Mouse (Mus musculus): ENCODE data around the gene Snx14.
"Not testable (repeated sequence)": the region's sequence is repeated elsewhere in the genome, so short reads cannot be mapped to it uniquely, and the experiment has no call there.

Gene Snx14

DNA sequence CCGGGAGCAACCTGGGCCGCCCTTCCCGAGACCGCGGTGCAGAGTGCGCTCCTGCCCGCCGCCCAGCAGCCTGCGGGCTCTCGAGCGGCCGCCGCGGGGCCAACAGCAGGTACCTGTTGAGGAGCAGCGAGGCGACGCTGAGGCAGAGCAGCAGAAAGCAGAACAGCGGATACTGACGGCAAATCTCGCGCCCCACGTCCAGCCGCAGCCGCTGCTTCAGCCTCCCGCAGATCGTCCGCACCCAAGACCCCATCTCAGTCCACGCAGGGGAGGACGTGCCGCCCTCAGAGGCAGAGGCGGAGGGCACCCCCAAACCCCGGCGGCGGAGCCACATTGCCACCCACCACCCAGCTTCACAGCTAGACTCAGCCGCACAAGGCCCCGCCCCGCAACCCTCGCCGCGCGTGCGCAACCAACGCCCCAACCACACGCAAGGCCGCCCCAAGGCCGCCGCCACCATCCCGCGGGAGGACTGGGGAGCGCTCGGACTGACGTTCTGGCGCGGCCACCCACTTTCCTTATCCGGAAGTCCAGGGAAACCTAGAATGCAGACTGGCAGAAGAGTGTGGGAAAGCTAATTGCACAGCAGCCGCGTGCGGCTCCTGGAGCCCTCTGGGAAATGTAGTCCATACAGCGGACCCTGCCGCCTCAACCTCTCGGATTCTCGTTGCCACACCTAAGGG, at the start of gene Snx14:
Snx14 (minus strand) TSS at position 404 of the 683 bp plus-strand sequence.
- peak; percentile 92 to 93 for DNase-seq (ENCODE audit: low spot score in 2 of 2)

DNA sequence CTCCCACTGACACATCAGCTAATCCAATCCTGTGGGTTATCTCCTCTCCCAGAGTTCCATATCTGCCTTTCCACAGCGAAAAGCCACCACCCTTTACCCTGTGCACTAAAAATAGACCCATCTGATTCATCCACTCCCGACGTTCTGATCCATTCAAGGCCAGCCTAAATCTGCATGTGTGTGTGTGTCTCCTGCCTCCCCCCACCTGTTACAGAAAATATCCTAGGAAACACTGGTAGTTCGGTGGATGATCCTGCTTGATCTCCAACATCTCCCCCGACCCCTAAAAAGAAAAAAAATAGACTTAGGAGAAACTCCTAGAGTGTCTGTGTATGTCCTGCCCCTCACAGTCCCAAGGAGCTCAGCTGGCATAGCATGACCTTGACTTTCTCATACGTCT, 45.8 kb upstream of the Snx14 start:
- DNase-seq (ENCODE audit: low spot score in 2 of 2) = no peak

DNA sequence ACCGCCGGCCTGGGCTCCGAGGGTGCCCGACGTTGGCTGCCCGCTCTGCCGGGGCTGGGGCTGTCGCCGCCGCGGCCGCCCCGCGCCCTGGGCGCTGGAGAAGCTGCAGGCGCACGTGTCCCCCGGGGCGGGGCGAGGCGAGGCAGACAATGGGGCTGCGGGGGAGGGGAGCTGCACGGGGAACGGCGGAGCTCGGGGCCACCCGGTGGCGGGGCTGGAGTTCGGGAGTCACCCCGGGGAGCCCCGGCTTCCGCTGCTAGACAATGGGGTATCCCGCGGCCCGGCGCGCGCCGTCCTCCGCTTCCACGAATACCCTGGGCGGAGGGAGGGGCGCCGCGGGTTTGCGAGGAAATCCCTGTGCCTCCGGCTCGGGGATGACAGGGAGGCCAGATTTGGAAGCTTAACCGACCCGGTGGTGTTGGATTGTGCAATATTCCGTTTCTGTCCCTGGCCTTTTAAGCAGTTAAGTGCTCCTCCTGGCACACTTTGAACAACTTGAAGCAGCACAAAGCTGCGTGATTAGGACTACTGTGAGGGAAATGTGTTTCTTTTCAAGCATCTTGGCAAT, 44.2 kb upstream of the Snx14 start:
- DNase-seq (ENCODE audit: low spot score in 2 of 2) = peak; percentile 58 to 88

DNA sequence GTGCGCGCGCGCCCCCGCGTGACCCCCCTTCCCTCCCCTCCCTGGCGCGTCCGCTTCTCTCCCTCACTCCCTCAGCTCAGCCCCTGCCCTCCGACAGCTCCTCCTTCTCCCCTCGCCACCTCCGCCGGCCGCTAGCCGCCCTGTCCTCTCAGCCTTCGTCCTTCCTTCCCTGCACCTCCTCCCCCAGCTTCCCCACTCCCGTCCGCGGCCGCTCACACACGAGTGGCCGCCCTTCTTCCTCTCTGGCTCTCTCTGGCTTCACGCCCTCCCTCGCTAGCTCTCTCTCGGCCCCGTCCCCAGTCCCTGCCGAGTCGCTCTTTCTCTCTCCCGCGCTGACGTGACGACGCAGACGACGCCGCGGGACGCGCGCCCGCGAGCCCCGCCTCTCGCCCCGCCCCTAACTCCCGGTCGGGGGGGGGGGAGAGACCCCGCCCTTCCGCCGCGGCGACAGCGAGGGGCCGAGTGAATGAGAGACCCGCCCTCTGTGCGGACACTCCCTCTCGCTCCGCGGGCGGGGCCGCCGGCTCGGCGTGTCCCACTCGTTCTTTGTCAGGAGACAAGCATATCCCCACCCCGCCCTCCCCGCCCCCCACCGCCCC, 43.6 kb upstream of the Snx14 start, which contains the start of gene Syncrip:
Syncrip (minus strand) TSS at position 345 of the 599 bp plus-strand sequence.
- peak; percentile 87 to 95 for DNase-seq (ENCODE audit: low spot score in 2 of 2)

DNA sequence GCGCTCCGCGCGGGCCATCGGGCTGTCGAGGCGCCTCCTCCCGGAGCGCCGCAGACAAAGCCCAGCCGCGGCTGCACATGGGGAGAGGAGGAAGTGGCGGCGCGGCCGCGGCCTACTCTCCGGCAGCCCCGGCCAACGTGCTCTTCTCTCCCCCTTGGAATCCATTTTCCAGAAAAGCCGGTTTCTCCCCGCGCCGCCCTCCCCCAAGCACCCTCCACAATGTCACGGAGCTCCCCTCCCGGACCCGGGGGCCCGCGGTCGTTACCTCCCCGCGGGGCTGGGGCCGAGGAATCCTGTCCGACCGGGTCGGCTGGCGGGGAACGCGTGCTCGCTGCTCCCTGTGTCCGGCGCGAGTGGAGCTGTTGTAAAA, 43.0 kb upstream of the Snx14 start:
- DNase-seq (ENCODE audit: low spot score in 2 of 2) = peak; percentile 33 to 57

DNA sequence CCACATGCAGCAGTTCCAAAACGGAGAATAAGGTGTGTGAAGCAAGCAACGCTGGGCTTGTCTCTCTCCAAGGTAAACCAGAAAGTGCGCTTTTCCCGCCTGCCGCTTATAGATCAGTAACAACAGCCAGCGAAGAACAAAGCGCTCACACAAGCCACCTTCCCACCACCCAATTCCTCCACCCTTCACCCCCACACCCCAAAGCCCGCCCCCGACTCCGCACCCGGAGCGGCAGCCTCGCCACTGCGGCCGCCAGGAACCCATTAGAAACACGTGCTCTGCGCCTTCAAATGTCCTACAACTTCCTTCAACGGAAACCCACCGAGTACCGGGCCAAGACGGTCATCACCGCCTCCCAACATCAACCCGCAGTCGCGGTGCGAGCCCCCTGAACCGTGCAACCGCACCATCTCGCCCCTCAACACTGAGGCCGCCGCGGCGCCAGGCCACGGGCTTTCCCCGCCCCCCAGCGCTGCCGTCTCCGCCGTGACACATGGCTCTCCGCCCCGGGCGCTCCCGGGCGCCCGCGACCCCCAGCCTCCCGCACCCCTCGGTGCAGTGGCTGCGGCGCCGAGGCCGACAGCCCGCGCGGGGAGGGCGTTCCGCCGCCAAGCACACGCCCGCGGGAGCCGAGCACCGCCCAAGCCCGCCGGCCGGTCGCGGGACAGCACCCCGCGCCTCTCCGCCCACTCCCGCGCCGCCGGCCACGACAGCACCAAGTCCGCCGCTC, 42.5 kb upstream of the Snx14 start:
- peak in 1 of 2 experiments; percentile 43 for DNase-seq (ENCODE audit: low spot score in 2 of 2)

DNA sequence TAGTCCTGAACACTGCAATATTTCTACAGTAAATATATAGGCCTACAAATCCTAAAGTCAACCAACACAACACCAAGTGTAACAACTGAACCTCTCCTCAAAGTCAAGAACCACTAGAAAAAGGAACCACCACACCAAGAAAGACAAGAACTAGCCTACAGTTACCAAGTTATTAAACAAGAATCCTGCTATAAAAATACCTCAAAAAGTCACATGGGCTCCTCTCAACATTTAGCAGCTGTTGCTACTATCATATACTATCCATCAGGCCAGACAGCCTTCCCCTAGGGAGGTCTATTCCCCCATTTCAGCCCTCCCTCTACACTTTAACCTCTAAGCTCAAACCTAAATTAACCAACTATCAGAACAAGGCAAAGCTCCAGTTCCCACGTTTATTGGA, 41.4 kb upstream of the Snx14 start:
- DNase-seq (ENCODE audit: low spot score in 2 of 2) = no peak

DNA sequence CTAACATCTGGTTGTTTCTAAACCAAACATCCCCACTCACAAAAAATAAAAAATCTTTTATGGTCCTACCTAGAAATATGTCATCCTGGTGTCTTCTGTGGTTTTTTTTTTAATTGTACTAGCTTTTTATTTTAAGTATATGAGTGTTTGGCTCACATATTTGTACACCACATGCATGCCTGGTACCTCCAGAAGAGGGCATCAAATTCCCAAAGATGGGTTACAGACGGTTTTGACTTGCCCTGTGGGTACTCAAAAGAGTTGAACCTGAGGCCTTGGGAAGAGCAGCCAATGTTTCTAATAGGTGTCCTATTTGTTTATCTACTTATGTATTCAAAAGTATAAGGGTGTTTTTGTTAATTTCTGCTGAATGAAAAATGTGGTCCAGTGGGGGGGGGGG, 37.4 kb upstream of the Snx14 start:
- no peak for DNase-seq (ENCODE audit: low spot score in 2 of 2)

DNA sequence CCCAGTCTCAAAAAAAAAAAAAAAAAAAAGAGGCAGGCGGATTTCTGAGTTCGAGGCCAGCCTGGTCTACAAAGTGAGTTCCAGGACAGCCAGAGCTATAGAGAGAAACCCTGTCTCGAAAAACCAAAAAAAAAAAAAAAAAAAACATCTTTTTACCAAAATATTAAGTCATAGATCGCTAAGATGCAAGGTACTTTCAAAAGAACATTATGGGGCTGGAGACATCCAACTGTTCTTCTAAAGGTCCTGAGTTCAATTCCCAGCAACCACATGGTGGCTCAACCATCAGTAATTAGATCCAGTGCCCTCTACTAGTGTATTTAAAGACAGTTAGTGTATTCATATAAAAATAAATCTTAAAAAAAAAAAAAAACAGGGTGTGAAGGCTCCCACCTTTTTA, 22.3 kb upstream of the Snx14 start:
- not testable (repeated sequence) for DNase-seq (ENCODE audit: low spot score in 2 of 2)

DNA sequence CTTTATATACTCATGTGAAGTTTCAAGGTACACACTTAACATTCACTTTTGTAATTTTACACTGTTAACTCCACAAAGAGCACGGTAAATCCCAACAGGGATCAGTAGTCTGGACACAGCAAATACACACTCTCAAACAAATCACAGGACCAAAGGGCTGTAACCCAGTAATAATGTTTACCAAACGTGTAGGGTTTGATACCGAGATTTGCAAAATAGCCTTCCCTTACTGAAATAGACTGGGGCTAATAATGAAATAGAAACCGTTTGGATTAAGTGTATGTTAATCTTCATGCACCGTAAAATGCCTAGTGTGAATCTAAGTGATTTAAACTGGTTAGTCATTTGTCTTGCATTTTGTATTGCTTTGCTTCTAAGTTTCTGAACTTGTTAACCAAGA, 1.2 kb upstream of the Snx14 start:
- no peak for DNase-seq (ENCODE audit: low spot score in 2 of 2)

DNA sequence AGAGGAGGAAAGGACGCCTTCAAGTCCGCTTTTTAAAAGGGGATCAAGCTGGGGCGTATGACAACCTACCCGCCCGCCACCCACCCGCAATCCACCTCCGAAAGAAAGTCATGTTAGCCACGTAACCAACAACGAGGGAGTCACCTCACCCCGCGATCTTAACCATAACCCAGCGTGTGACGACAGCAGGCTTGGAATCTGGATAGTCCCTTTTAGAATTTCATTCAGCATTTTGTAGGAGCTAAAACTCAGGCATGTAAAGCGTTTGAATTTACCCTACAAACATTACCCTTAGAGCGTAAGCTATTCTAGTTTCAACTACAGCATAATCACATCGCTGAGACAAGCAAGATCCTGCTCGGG, 461 bp upstream of the Snx14 start:
- DNase-seq (ENCODE audit: low spot score in 2 of 2) = no peak

DNA sequence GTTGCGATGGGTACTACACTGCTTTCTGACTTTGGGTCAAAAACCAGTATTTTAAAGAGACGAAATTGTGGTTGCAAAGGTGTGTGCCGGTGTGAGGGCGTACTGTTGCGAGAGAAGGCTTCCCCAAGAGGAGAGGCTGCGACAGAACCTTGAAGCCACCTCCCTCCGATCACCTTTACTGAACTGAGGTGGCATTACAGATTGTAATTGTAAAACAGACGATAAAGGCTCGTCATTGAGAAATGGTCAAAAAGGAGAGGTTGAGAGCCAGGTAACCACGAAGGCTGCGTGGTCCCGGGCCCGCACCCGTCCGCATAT, 562 bp downstream of the Snx14 start:
- no peak for DNase-seq (ENCODE audit: low spot score in 2 of 2)

DNA sequence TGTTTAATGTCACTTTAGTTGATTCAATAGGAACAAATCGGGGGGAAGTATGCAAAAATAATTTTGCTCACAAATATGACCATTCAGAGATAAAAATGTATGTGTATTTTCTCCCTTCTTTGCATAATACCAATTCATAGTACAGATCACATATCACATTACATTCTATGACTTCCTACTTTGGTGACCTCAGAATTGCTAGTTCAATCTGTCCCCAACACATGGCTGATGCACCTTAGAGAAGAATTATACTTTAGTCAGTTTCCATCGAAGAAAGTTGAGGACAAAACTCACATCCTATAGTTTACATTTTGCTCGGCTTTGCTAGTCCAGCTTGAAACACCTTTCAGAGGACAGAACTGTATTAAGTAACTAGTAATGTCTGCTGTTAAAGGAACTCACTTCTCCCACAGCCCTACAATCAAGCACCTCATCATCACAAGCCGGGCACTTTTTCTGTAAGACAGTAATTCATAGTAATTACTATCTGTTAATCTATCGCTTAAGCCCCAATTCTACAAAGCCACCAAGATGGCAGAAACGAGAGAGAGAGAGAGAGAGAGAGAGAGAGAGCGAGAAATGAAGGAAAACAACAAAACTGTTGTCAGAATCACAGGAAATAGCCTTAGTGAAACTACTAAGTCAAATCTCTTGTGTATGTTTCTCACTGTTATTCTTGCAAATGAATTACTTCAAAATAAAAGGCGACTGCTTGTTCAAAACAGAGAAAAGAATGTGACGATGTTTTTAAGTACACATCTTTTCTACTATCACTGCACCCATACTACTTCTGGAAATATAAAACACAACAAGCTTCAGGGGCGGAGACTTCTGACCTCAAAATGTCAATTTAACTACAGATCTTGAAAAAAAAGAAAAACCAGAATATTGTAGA, 1.2 kb downstream of the Snx14 start:
- no peak for DNase-seq (ENCODE audit: low spot score in 2 of 2)

DNA sequence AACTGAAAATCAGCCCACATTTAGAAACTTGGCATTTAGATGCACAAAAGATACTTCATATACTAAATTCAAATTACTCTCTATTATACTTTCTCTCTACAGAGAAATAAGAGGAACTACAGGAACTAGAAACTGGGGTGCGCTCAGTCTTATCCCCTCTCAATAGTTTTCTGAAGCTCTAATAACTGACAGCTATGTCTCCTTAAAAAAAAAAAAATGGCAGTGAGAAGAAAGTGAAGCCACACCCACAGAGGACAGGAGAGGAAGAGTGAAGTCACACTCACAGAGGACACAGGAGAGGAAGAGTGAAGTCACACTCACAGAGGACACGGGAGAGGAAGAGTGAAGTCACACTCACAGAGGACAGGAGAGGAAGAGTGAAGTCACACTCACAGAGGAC, 14.4 kb downstream of the Snx14 start:
- DNase-seq (ENCODE audit: low spot score in 2 of 2) = no peak

DNA sequence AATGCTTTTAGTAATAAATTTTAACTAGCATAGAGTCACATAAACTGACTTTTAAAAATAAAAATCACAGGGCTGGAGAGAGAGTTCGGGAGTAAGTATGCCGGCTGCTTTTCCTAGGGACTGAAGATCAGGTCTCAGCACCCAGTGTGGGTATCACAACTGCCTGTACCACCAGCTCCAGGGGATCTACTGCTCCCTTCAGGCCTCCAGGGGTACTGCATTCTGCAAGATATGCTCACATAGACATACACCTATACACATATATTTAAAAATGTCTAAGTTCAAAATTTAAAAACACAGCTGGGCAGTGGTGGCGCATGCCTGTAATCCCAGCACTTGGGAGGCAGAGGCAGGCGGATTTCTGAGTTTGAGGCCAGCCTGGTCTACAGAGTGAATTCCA, 16.3 kb downstream of the Snx14 start:
- no peak for DNase-seq (ENCODE audit: low spot score in 2 of 2)

DNA sequence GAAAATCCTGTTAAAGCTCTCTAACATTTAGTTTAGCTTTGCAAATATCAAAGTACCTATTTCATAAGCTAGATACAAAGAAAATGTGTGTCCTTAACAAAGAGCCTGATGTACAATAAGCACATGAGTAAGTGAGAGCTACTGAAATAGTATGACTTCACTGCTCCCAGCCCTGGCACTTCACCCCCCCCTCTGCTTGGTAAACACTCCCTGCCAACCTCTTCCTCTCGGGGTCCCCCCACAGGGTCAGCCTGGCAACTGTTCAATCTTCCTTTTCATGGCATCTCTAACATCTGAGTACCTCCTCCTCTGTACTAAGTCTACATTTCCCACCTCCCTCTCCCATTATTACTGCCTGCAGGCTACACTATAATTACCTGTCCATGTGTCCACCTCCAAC, 22.0 kb downstream of the Snx14 start:
- DNase-seq (ENCODE audit: low spot score in 2 of 2) = no peak

DNA sequence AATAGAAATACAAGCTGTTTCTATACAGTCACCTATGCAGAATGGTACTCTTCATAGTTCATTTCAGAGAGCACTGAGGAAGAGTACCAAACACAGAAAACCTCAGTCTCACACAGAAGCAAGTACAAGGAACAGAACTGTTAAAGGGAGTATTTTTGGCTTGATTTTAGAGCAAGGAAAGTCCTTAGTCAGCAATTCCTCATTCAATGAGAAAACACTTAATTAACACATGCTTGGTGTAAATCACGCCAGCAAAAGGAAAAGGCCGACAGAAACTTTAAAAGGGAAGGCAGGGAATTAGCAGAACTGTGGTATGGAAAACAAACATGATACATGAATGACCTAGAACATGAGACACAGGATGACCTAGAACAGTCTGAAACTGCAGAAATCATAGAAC, 28.8 kb downstream of the Snx14 start:
- no peak for DNase-seq (ENCODE audit: low spot score in 2 of 2)

DNA sequence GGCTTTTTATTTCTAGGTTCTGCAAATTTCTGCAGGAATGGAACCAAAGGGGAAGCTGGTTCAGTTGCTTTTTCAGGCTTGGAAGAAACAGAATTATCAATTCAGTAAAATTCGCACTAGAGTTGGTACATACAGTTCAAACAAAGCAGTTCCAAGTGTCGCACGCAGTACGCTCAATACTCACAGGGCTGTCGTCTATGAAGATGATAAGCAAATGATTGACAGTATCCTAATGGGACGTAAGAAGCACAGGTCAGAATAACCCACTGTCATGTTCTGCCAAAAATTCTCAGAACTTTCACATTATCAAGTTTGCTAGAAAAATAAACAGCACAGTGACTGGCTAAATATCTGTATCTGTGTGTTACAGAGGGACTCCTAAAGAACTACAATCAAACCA, 34.2 kb downstream of the Snx14 start:
- no peak for DNase-seq (ENCODE audit: low spot score in 2 of 2)

DNA sequence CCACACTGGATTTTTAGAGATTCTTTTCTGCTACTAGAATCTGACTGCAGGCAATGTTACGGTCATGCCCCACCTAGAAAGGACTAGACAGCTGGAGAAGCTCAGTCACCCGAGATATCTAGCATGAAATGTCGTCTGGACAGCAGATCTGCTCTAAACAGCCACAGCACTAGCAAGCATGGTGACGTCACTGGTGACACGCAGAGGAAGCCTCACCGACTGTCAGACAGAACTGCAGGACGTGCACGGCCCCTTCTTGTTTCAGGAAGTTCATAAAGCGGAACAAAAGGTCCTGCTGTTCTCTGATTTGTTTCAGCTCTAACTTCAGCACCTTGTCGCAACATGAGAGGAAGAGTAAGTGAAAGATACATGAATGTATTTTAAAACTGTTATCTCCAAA, 34.7 kb downstream of the Snx14 start:
- DNase-seq (ENCODE audit: low spot score in 2 of 2) = no peak

DNA sequence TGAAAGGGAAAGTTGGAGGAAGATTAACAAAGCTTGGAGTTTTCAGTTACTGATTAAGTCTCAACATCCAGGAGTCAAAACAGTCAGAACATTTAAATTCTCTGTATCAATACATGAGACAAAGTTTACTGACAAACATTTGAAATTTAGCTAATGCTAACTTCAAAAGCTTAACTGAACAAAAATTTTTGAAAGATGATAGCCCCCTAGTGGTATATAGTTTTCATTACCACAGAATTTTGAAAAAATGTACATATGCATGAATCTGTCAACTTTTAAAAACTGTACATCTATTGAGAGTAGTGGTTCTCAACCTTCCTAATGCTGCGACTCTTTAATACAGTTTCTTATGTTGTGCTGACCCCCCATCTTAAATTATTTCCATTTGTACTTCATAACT, 40.3 kb downstream of the Snx14 start:
- DNase-seq (ENCODE audit: low spot score in 2 of 2) = no peak

DNA sequence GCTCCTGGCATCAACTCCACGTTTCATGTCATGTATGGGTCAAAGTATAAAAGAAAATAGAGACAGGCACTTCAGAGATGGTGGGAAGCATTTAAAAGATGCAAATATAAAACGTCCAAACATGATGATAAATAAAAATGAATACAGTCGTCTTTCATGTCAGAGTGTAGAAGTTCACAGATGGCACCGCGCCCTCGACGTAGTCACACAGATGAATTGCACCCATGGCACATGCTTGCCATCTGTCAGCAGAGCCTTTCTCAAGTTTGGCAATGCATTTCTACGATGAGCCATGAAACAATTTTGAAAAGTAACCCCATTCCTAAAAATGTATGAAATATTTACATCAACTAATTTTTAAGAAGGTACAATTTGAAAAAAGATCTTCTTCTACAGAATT, 43.9 kb downstream of the Snx14 start:
- no peak for DNase-seq (ENCODE audit: low spot score in 2 of 2)

DNA sequence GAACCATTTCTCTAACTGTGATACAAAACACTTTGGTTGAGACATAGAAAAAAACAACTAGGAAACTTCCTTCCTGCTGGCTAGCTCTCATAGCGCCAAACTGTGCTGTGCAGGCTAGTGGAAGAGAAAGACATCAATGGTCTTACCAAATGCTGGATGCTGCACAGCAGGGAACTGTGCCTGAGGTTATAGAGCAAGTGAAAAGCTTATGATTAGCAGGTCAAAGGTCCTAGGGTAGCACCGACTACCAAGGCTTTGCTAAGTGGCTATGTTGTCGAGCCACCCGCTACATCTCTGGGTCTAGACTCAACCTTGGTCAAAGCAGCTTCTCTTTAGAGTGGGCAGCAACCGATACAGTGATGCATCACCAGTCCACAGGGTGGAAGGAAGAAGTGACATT, 49.9 kb downstream of the Snx14 start:
- DNase-seq (ENCODE audit: low spot score in 2 of 2) = no peak
